24 mouse cellular contexts compared by ENCODE assay signal in genomic region chr7:96649171-96649570, GRCm38 (mm10).
DNase-seq lines count a peak whose midpoint lies in the region; ATAC-seq lines count a peak whose summit lies in the region.
"Had no signal": no experiment of that assay in that cellular context is flagged by ENCODE, and none has a peak within 500 bp of the region (broad histone marks: within the 10 kb centered on the region; RNA-seq: fewer than 3 reads in every experiment).

No protein-coding gene starts in this region.

- H3K27ac ChIP-seq in kidney, embryonic 16.5 days (ENCODE audit: low read length) = peak overlapping the region; percentile 47; the same call in 1 of the 2 replicates
- H3K27ac ChIP-seq in embryonic facial prominence, embryonic 13.5 days = peak overlapping the region; percentile 40; the same call in 1 of the 2 replicates
- H3K27ac ChIP-seq in limb, embryonic 10.5 days = peak overlapping the region; percentile 61; the same call in 1 of the 2 replicates
- H3K27ac ChIP-seq: forebrain, embryonic 13.5 days; gastrocnemius, adult 2 months; heart, adult 2 months; hindbrain, embryonic 13.5 days; hindbrain, postnatal 0 days had no signal

- H3K4me3 ChIP-seq in kidney, embryonic 16.5 days (ENCODE audit: low read length) = no peak overlapping the region
- no peak overlapping the region for H3K4me3 ChIP-seq in embryonic facial prominence, embryonic 13.5 days
- H3K4me3 ChIP-seq in limb, embryonic 10.5 days = no peak overlapping the region
- H3K4me3 ChIP-seq: forebrain, embryonic 13.5 days; gastrocnemius, adult 2 months; heart, adult 2 months; hindbrain, embryonic 13.5 days had no signal

- peaks cover 3% of the 10 kb centered on the region; the same call in 1 of the 2 replicates for H3K27me3 ChIP-seq in kidney, embryonic 16.5 days (ENCODE audit: insufficient read depth, low read length)
- H3K27me3 ChIP-seq in embryonic facial prominence, embryonic 13.5 days = no peaks in the 10 kb centered on the region
- H3K27me3 ChIP-seq in limb, embryonic 10.5 days (ENCODE audit: low read depth, poor library complexity, severe bottlenecking) = peaks cover 33% of the 10 kb centered on the region
- H3K27me3 ChIP-seq: CH12.LX, Patski had no signal

- WGBS in kidney, embryonic 16.5 days = 74% methylated on average over 7 of the region's 7 CpGs
- WGBS in embryonic facial prominence, embryonic 13.5 days = 77% methylated on average over 7 of the region's 7 CpGs
- 89% methylated on average over 7 of the region's 7 CpGs for WGBS in limb, embryonic 10.5 days

- DNase-seq in adrenal gland, postnatal 14 days = peak; percentile 46
- no peak for DNase-seq in adrenal gland, postnatal 25 days
- DNase-seq in kidney, postnatal 14 days = no peak
- DNase-seq in limb, embryonic 10.5 days (ENCODE audit: low spot score) = no peak
- DNase-seq in cerebellum, postnatal 36 days = no peak
- DNase-seq in layer of hippocampus, adult 9-11 months = no peak
- DNase-seq: cerebellum, adult 11-12 months; cerebellum, adult 9-10 months; cerebellum, postnatal 25 days; forebrain, postnatal 0 days; gastrocnemius, adult 2 months; gastrocnemius, postnatal 36 days; heart, adult 2 months; heart, postnatal 10 days; heart, postnatal 4 days; kidney, adult 11 months had no signal

- H3K36me3 ChIP-seq in kidney, embryonic 16.5 days (ENCODE audit: insufficient read depth, low read length) = no peaks in the 10 kb centered on the region
- H3K36me3 ChIP-seq in embryonic facial prominence, embryonic 13.5 days = no peaks in the 10 kb centered on the region
- 0 out of 2 replicates have a peak, but pooled peaks cover 5% of the 10 kb centered on the region for H3K36me3 ChIP-seq in limb, embryonic 10.5 days
- H3K36me3 ChIP-seq: hindbrain, embryonic 13.5 days had no signal

- H3K9ac ChIP-seq in kidney, embryonic 16.5 days (replicated peaks; ENCODE audit: low read length) = no peak overlapping the region
- no peak overlapping the region for H3K9ac ChIP-seq in embryonic facial prominence, embryonic 13.5 days
- H3K9ac ChIP-seq: forebrain, embryonic 13.5 days; forebrain, postnatal 0 days; hindbrain, embryonic 13.5 days had no signal

- no peak for ATAC-seq in kidney, embryonic 16.5 days (ENCODE audit: low FRiP score, low TSS enrichment)
- no peak for ATAC-seq in embryonic facial prominence, embryonic 13.5 days (ENCODE audit: insufficient number of reproducible peaks, insufficient read depth, low FRiP score, low TSS enrichment, low read depth)
- ATAC-seq: activated CD4-positive, CD25-positive, alpha-beta regulatory T cell, adult 4 months; forebrain, embryonic 13.5 days; forebrain, postnatal 0 days; hindbrain, postnatal 0 days; Patski had no signal

- peaks cover 50% of the 10 kb centered on the region for H3K4me1 ChIP-seq in kidney, embryonic 16.5 days (ENCODE audit: insufficient read depth, low read length)
- H3K4me1 ChIP-seq in embryonic facial prominence, embryonic 13.5 days = peaks cover 78% of the 10 kb centered on the region
- peaks cover 98% of the 10 kb centered on the region for H3K4me1 ChIP-seq in limb, embryonic 10.5 days

- no peak overlapping the region for H3K4me2 ChIP-seq in kidney, embryonic 16.5 days (replicated peaks; ENCODE audit: low read depth, low read length)
- no peak overlapping the region for H3K4me2 ChIP-seq in embryonic facial prominence, embryonic 13.5 days
- H3K4me2 ChIP-seq: forebrain, embryonic 13.5 days; hindbrain, embryonic 13.5 days had no signal

- no peaks in the 10 kb centered on the region for H3K9me3 ChIP-seq in kidney, embryonic 16.5 days (ENCODE audit: low read length)
- no peaks in the 10 kb centered on the region for H3K9me3 ChIP-seq in embryonic facial prominence, embryonic 13.5 days
- no peaks in the 10 kb centered on the region for H3K9me3 ChIP-seq in limb, embryonic 10.5 days (replicated peaks)
- H3K9me3 ChIP-seq: forebrain, embryonic 13.5 days; hindbrain, embryonic 13.5 days had no signal
